Mouse (Mus musculus): ENCODE results near the gene Zmynd10. TPM values are rescaled to one million over a fixed set of nuclear protein-coding genes. Genes with fewer than 3 reads are reported as not detected.

Gene Zmynd10
- not detected for total RNA-seq (2021)

- intact Hi-C loops (cut with DNase I), result no loop called here
- DNase-seq, result peak; percentile 90 to 94
Measured at GRCm38 (mm10) chr9:107547026-107547425, at the start of gene Zmynd10. Gene Zmynd10 (plus strand): TSS chr9:107547298.

GRCm38 (mm10) chr9:107500708-107501286, 46.3 kb upstream of the Zmynd10 start:
- intact Hi-C loops (cut with DNase I), result no loop called here
- DNase-seq, result peak in 1 of 2 experiments; percentile 26

- DNase-seq, result no peak
- intact Hi-C loops (cut with DNase I), result no loop called here
Measured at GRCm38 (mm10) chr9:107502131-107502846, 44.8 kb upstream of the Zmynd10 start.

DNA sequence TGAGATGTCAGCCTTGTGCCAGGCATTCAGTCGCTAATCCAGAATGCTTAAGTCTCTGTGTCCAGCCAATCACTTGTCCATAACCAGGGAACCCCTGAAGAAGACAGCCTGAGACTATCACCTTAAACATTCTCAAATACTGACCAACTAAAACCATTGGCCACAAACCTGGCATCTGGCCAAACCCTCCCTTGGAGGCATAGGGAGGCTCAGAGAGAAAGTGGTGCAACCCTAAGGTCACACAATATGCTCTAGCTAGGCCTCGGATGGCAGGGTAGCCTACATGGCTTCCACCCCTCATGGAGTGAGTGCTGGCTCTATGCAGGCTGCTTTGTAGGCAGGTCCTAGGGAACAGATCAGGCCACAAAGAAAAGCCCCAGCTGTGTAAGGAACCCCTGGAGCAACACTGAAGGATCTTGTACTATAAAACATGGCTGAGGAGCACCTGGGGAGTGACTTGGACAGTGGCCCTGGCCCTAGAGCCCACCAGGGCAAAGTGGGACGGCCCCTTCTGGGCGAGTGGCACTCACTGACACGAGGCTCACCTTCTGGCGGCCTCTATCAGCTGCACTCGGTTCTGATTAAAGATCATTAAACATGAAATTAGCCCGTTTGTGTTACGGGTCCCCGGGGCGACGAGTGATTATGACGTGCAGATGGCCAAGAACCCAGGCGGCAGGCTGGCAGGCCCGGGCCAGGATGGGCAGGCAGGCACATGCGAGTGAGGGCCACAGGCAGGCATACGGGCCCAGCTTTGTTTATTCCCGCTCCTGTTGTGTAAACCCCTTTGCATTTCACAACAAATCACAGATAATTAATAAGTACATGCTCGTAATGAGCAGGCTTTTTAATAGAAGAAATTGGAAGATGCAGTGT, 42.2 kb upstream of the Zmynd10 start:
- intact Hi-C loops (cut with DNase I), result no loop called here
- no peak for DNase-seq

- intact Hi-C loops (cut with DNase I), result no loop called here
- DNase-seq, result no peak
Measured at GRCm38 (mm10) chr9:107508266-107508665, 38.8 kb upstream of the Zmynd10 start.

- DNase-seq, result no peak
- intact Hi-C loops (cut with DNase I), result loop anchor here (10.0 kb wide), 1 partner anchor 606 kb away; no protein-coding TSS in a partner anchor
Measured at GRCm38 (mm10) chr9:107510384-107511100, 36.6 kb upstream of the Zmynd10 start.

GRCm38 (mm10) chr9:107511436-107511835, 35.7 kb upstream of the Zmynd10 start:
- intact Hi-C loops (cut with DNase I), result loop anchor here (10.0 kb wide), 1 partner anchor 607 kb away; no protein-coding TSS in a partner anchor
- no peak for DNase-seq

DNA sequence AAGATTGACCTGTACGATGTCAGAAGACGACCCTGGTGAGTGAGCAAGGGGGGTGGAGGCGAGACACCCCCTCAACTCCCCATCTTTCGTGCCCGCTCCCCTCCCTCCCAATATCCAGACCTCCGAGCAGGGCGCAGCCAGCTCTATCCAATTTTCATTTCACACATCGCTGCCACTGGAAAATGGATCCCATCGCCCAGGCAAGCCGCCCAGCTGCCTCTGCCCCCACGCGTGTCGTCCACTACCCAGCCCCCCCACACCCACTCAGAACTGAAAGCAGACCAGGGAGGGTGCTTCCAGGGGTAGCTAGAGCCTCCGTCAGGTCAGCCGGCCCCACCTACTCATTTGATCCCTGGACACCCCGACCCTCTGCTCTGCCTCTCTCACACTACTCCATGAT, 34.8 kb upstream of the Zmynd10 start:
- no peak for DNase-seq
- intact Hi-C loops (cut with DNase I), result loop anchor here (10.0 kb wide), 1 partner anchor 608 kb away; no protein-coding TSS in a partner anchor

DNA sequence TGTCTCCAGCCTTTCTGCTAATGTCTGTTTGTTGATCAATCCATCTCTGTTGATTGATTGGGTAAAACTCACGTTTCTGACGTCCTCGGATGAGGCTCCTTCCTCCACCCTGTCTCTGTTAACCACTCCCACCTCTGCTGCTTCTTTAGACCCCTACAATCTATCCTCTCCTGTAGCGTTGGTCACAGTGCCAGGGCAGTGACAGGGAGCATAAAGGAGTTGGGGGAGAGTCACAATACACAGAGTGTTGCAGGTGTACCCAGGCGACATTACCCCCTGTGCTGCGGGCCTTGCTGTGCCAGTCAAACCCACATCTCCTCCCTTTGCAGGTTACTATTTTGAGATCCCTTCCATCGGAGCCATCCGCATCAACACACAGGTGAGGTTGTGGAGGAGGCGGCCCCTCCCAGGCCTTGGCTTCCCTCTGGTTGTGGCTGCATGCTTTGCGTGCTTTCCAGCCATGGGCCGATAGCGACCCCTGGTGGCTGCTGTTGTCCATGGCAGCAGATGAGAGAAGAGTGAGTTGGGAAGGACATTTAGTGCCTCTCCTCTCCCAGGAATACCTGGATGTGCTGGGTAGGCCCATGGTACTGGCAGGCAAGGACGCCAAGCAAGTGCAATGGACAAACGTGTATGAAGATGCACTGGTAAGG, 32.7 kb upstream of the Zmynd10 start:
- intact Hi-C loops (cut with DNase I), result loop anchor here (1.0 to 10.0 kb wide), 4 partner anchors 148 to 610 kb away; no protein-coding TSS in a partner anchor

GRCm38 (mm10) chr9:107520331-107520730, 26.8 kb upstream of the Zmynd10 start:
- DNase-seq, result no peak
- intact Hi-C loops (cut with DNase I), result no loop called here

More for the DNA sequence above, 32.7 kb upstream of the Zmynd10 start:
- DNase-seq, result peak; percentile 82 to 92

DNA sequence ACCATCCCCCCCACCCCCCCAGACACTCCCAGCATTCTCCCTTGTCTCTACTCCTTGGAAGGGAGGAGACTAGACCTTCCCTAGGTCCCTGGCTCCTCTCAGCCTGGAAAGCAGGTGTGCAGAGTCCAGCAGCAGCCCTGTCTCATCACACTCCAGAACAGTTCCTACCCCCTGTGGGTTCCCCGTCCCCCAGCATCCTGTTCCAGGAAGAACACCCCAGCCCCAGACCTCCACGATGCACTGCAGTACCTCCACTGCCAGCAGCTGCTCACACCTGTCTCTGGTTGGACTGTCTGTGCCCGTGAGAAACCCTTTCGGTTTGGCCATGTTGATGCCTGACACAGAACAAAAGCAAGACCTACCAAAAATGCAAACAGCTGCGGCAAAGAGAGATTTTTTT, 25.9 kb upstream of the Zmynd10 start:
- intact Hi-C loops (cut with DNase I), result no loop called here
- DNase-seq, result no peak

DNA sequence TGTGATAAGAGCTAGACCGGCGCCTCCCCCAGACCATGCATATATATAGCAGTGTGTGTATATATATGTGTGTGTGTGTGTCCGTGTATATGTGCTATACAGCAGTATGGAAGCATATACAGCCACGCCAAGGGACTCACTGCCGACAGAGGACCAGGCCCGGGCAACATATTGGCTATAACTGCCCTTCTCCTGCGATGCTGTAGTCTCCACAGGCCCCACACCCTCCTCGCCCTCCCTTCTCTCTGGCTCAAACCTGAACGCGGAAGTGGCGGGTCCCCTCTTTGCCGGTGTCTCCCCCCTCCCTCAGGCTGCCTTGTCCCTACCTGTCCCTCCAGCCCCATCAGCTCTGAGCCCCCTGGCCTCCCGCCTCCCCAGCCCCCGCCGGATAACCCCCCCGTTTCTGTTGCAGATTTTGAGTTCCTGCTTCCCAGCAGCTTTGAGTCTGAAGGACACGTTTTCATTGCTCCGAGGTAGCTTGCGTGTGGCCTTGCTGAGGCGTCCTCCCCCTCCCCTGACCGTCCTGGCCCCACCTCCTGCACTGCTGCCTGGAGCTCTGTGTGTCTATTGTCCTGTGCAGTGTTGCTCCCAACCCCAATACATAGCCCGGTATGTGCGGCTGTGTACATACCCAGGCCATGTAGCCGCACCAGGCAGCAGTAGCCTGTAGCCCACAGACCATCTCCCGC, 25.2 kb upstream of the Zmynd10 start:
- intact Hi-C loops (cut with DNase I), result no loop called here
- no peak for DNase-seq

DNA sequence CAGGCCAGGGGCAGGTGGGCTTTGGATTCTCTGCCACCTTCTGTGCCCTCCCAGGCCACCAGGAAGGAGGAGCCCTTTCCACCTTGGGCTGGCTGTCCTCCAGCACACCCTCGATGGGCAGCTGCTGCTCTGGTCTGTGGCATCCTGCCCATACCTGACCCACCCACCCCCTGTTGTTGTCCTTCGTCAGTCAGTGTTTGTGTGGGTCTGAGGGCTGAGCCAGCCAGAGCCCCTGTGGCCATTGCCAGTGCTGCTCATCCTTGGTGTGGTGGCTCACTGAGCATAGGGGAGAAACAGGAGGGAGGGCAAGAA, 24.7 kb upstream of the Zmynd10 start:
- intact Hi-C loops (cut with DNase I), result no loop called here
- no peak for DNase-seq

GRCm38 (mm10) chr9:107526198-107527026, 20.7 kb upstream of the Zmynd10 start:
- peak; percentile 59 to 73 for DNase-seq
- intact Hi-C loops (cut with DNase I), result no loop called here

GRCm38 (mm10) chr9:107533791-107534407, 13.2 kb upstream of the Zmynd10 start, which contains the start of gene Tmem115:
Gene Tmem115 (plus strand): TSS chr9:107533945.
- DNase-seq, result peak; percentile 95
- intact Hi-C loops (cut with DNase I), result no loop called here

DNA sequence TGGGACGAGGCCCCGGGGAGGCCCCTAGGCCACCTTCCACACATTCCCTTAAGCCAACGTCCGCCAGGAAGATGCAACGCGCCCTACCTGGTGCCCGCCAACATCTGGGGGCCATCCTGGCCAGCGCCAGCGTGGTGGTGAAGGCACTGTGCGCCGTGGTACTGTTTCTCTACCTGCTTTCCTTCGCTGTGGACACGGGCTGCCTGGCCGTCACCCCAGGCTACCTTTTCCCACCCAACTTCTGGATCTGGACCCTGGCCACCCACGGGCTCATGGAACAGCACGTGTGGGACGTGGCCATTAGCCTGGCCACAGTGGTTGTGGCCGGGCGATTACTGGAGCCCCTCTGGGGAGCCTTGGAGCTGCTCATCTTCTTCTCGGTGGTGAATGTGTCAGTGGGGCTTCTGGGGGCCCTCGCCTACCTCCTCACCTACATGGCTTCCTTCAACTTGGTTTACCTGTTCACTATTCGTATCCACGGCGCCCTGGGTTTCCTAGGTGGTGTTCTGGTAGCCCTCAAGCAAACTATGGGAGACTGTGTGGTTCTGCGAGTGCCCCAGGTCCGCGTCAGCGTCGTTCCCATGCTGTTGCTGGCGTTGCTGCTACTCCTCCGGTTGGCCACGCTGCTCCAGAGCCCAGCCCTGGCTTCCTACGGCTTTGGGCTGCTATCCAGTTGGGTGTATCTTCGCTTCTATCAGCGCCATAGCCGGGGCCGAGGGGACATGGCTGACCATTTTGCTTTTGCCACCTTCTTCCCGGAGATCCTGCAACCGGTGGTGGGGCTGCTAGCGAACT, 12.5 kb upstream of the Zmynd10 start:
- intact Hi-C loops (cut with DNase I), result no loop called here
- DNase-seq, result peak; percentile 53 to 67

- DNase-seq, result no peak
- intact Hi-C loops (cut with DNase I), result no loop called here
Measured at GRCm38 (mm10) chr9:107538231-107538630, 8.9 kb upstream of the Zmynd10 start.

All from heart, postnatal 10 days (tissue).